Comparison of ENCODE assay signal across 9 mouse cellular contexts in genomic region chr2:37767080-37767547, GRCm38 (mm10). TPM values are rescaled to one million over a fixed set of nuclear protein-coding genes. Genes with fewer than 3 reads are reported as not detected.
A peak's percentile ranks its signal among the peaks of the same experiment; 100 is the strongest.
DNase-seq lines count a peak whose midpoint lies in the region; ATAC-seq lines count a peak whose summit lies in the region.
"Had no signal": no experiment of that assay in that cellular context is flagged by ENCODE, and none has a peak within 500 bp of the region (broad histone marks: within the 10 kb centered on the region; RNA-seq: fewer than 3 reads in every experiment).

No protein-coding gene starts in this region.

- no peak for ATAC-seq in hindbrain, embryonic 14.5 days (ENCODE audit: low FRiP score)
- no peak for ATAC-seq in heart, embryonic 11.5 days (replicated peaks; ENCODE audit: insufficient number of reproducible peaks, low FRiP score, low TSS enrichment)
- peak; percentile 44 for ATAC-seq in kidney, embryonic 16.5 days (ENCODE audit: low FRiP score, low TSS enrichment)
- 0 out of 2 replicates have a peak, but pooled peaks have one; percentile 2 for ATAC-seq in midbrain, embryonic 13.5 days
- ATAC-seq: Patski had no signal

- no peaks in the 10 kb centered on the region for H3K9me3 ChIP-seq in hindbrain, embryonic 10.5 days
- no peaks in the 10 kb centered on the region for H3K9me3 ChIP-seq in hindbrain, embryonic 14.5 days (ENCODE audit: control insufficient read depth, low read length)
- no peaks in the 10 kb centered on the region for H3K9me3 ChIP-seq in heart, embryonic 11.5 days (replicated peaks; ENCODE audit: control insufficient read depth, low read length)
- H3K9me3 ChIP-seq in kidney, embryonic 16.5 days (ENCODE audit: low read length), result no peaks in the 10 kb centered on the region
- H3K9me3 ChIP-seq in midbrain, embryonic 13.5 days, result no peaks in the 10 kb centered on the region

- peaks cover 68% of the 10 kb centered on the region for H3K4me1 ChIP-seq in hindbrain, embryonic 10.5 days (replicated peaks)
- peaks cover 16% of the 10 kb centered on the region for H3K4me1 ChIP-seq in hindbrain, embryonic 14.5 days (replicated peaks; ENCODE audit: control insufficient read depth, insufficient read depth, low read length)
- peaks cover 35% of the 10 kb centered on the region for H3K4me1 ChIP-seq in heart, embryonic 11.5 days (ENCODE audit: control insufficient read depth, insufficient read depth, low read length)
- peaks cover 50% of the 10 kb centered on the region for H3K4me1 ChIP-seq in kidney, embryonic 16.5 days (ENCODE audit: insufficient read depth, low read length)
- H3K4me1 ChIP-seq in midbrain, embryonic 13.5 days (replicated peaks), result peaks cover 62% of the 10 kb centered on the region

- no peaks in the 10 kb centered on the region for H3K36me3 ChIP-seq in hindbrain, embryonic 10.5 days
- no peaks in the 10 kb centered on the region for H3K36me3 ChIP-seq in hindbrain, embryonic 14.5 days (replicated peaks; ENCODE audit: control insufficient read depth, insufficient read depth)
- no peaks in the 10 kb centered on the region for H3K36me3 ChIP-seq in heart, embryonic 11.5 days (ENCODE audit: control insufficient read depth, insufficient read depth, low read length)
- no peaks in the 10 kb centered on the region for H3K36me3 ChIP-seq in kidney, embryonic 16.5 days (ENCODE audit: insufficient read depth, low read length)
- no peaks in the 10 kb centered on the region for H3K36me3 ChIP-seq in midbrain, embryonic 13.5 days

- 3% methylated on average over 9 of the region's 9 CpGs for WGBS in hindbrain, embryonic 10.5 days
- WGBS in hindbrain, embryonic 14.5 days, result 1% methylated on average over 9 of the region's 9 CpGs
- WGBS in heart, embryonic 11.5 days (ENCODE audit: insufficient replicate concordance), result 5% methylated on average over 9 of the region's 9 CpGs
- 5% methylated on average over 9 of the region's 9 CpGs for WGBS in kidney, embryonic 16.5 days
- 1% methylated on average over 9 of the region's 9 CpGs for WGBS in midbrain, embryonic 13.5 days

- peak overlapping the region; percentile 47 for H3K27ac ChIP-seq in hindbrain, embryonic 10.5 days
- H3K27ac ChIP-seq in hindbrain, embryonic 14.5 days, result no peak overlapping the region; the same call in none of the 2 replicates
- H3K27ac ChIP-seq in heart, embryonic 11.5 days (ENCODE audit: low read depth, low read length), result peak overlapping the region; percentile 59
- H3K27ac ChIP-seq in kidney, embryonic 16.5 days (ENCODE audit: low read length), result no peak overlapping the region
- peak overlapping the region; percentile 56 for H3K27ac ChIP-seq in midbrain, embryonic 13.5 days

- H3K4me2 ChIP-seq in hindbrain, embryonic 14.5 days (replicated peaks), result no peak overlapping the region
- H3K4me2 ChIP-seq in heart, embryonic 11.5 days, result peak overlapping the region; percentile 17; the same call in 1 of the 2 replicates
- no peak overlapping the region for H3K4me2 ChIP-seq in kidney, embryonic 16.5 days (replicated peaks; ENCODE audit: low read depth, low read length)
- H3K4me2 ChIP-seq in midbrain, embryonic 13.5 days (replicated peaks), result no peak overlapping the region

- peak; percentile 59 for DNase-seq in hindbrain, embryonic 10.5 days (ENCODE audit: low spot score)
- DNase-seq in hindbrain, embryonic 14.5 days (ENCODE audit: low spot score), result no peak
- peak; percentile 66 for DNase-seq in adipocyte (ENCODE audit: low spot score)
- peak; percentile 55 to 56 for DNase-seq in thymus, postnatal 10 days (ENCODE audit: low spot score in 2 of 2)
- DNase-seq in adrenal gland, adult 2 months, result no peak

- H3K4me3 ChIP-seq in hindbrain, embryonic 10.5 days, result no peak overlapping the region; the same call in 1 of the 2 replicates
- no peak overlapping the region for H3K4me3 ChIP-seq in hindbrain, embryonic 14.5 days (replicated peaks; ENCODE audit: low read length)
- no peak overlapping the region for H3K4me3 ChIP-seq in heart, embryonic 11.5 days (ENCODE audit: low read depth, low read length)
- H3K4me3 ChIP-seq in kidney, embryonic 16.5 days (ENCODE audit: low read length), result no peak overlapping the region
- H3K4me3 ChIP-seq in midbrain, embryonic 13.5 days (replicated peaks), result no peak overlapping the region

- H3K27me3 ChIP-seq in hindbrain, embryonic 10.5 days (ENCODE audit: insufficient read depth, poor library complexity, severe bottlenecking), result peaks cover 54% of the 10 kb centered on the region
- H3K27me3 ChIP-seq in hindbrain, embryonic 14.5 days (ENCODE audit: control insufficient read depth, insufficient read depth, low read length), result no peaks in the 10 kb centered on the region
- H3K27me3 ChIP-seq in heart, embryonic 11.5 days (ENCODE audit: control insufficient read depth, insufficient read depth, low read length), result no peaks in the 10 kb centered on the region
- no peaks in the 10 kb centered on the region for H3K27me3 ChIP-seq in kidney, embryonic 16.5 days (ENCODE audit: insufficient read depth, low read length)
- H3K27me3 ChIP-seq in midbrain, embryonic 13.5 days, result peaks cover 15% of the 10 kb centered on the region; the same call in 1 of the 2 replicates
- H3K27me3 ChIP-seq: Patski had no signal

- no peak overlapping the region for H3K9ac ChIP-seq in hindbrain, embryonic 14.5 days
- H3K9ac ChIP-seq in heart, embryonic 11.5 days (ENCODE audit: low read depth, low read length), result no peak overlapping the region
- no peak overlapping the region for H3K9ac ChIP-seq in kidney, embryonic 16.5 days (replicated peaks; ENCODE audit: low read length)
- H3K9ac ChIP-seq in midbrain, embryonic 13.5 days (replicated peaks), result no peak overlapping the region

RNA-seq across cellular contexts. Expression of gene Crb2, which starts 8.9 kb away (rescaled TPM):
- polyA plus RNA-seq in hindbrain, embryonic 10.5 days (2016; fragmentation: Nextera tagmentation; extraction: Ambion mirVana), result 19.5 and 20.5 TPM in 2 replicates
- polyA plus RNA-seq in hindbrain, embryonic 14.5 days (2014; fragmentation: Nextera tagmentation; extraction: Ambion mirVana), result 4.5 and 6.3 TPM in 2 replicates
- polyA plus RNA-seq in heart, embryonic 11.5 days (2014; fragmentation: Nextera tagmentation; extraction: Ambion mirVana), result 6.1 and 6.5 TPM in 2 replicates
- polyA plus RNA-seq in kidney, embryonic 16.5 days (2015; fragmentation: Nextera tagmentation; extraction: Ambion mirVana), result 4.5 and 4.6 TPM in 2 replicates
- 8.5 and 10.3 TPM in 2 replicates for polyA plus RNA-seq in midbrain, embryonic 13.5 days (2015; fragmentation: Nextera tagmentation; extraction: Ambion mirVana)
- total RNA-seq in adrenal gland, adult 2 months (2021), result under 1 TPM; 0.32 to 0.73 TPM
- 0.47 and 0.86 TPM in 2 replicates for polyA plus RNA-seq in adrenal gland, adult 2 months (2012; rRNA removed)

Comparison
In these comparisons a context has a peak if more than half of its experiments do, and no peak if none do; other contexts are left out.
1. DNase-seq: peak in hindbrain, embryonic 10.5 days (single experiment), adipocyte (single experiment) and thymus, postnatal 10 days (2 of 2); none in hindbrain, embryonic 14.5 days (single experiment) and adrenal gland, adult 2 months (single experiment).
2. H3K27ac ChIP-seq: peak in hindbrain, embryonic 10.5 days (single experiment), heart, embryonic 11.5 days (single experiment) and midbrain, embryonic 13.5 days (single experiment); none in hindbrain, embryonic 14.5 days (single experiment) and kidney, embryonic 16.5 days (single experiment).
3. ATAC-seq: peak in kidney, embryonic 16.5 days (single experiment) and midbrain, embryonic 13.5 days (single experiment); none in hindbrain, embryonic 14.5 days (single experiment) and heart, embryonic 11.5 days (single experiment).